Mouse (Mus musculus): ENCODE results near the gene Scn4b. TPM values are rescaled to one million over a fixed set of nuclear protein-coding genes. Genes with fewer than 3 reads are reported as not detected.

Scn4b gene
- total RNA-seq, 4 experiments from 2014 or later = 30.2 to 58.6 (median 38.0) TPM

- DNase-seq (ENCODE audit: low spot score) = no peak
Observed at GRCm38 (mm10) chr9:45125211-45125610, 13.0 kb upstream of the Scn4b start.

DNA sequence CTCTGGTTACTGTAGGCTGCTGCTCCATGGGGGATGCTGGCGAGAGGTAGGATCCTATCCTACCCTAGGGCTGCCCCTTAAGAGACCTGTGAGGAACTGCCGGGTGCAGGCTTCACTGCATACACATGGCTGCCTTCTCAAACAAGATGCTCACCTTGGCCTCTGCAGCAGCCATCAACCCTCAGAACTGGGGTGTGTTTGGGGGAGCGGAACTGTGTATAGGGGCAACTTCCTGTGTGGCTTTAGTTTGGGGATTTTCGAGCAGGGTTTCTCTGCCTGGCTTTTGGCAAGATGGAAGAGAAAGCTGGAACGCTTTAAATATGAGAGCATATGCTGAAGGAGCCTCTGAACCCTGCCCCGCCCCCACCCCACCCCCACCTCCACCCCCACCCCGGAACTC is 11.3 kb upstream of the Scn4b start:
- no peak for DNase-seq (ENCODE audit: low spot score)

GRCm38 (mm10) chr9:45130119-45130518 is 8.1 kb upstream of the Scn4b start:
- no peak for DNase-seq (ENCODE audit: low spot score)

- peak; percentile 37 for DNase-seq (ENCODE audit: low spot score)
Observed at GRCm38 (mm10) chr9:45133484-45134310, 4.5 kb upstream of the Scn4b start.

DNA sequence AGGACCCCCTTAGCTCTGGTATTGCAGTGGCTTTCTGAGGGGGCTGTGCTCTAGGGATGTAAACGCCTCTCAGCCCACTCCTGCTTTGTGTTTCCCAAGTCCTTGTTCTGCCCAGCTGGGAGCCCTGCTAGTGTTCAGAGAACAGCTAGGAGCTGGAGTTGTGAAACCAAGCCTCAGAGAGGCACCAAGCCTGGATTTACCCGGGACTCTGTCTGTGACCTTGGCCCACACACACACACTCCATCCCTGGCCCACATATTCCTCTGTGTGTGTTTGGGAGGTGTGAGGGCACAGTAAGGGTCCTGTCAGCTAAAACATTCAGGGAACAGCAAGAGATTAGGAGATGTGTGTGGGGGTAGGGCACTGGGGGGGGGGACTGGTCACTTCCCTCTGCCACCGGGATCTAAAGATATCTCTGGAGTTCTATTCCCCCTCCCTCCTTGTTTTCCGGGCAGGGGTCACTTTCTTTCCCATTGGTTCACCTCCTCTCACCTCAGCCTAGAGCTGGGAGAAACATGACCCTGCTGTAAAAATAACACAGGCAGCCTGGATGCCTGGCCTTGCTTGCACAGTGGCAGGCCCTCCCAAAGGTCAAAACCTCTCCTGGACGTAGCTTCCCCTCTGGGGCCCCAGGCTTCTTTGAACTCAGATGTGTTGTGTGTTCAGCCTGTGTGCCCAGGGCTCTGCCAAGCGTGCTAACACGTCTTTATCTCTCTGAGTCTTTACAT is 1.6 kb upstream of the Scn4b start:
- no peak for DNase-seq (ENCODE audit: low spot score)

DNA sequence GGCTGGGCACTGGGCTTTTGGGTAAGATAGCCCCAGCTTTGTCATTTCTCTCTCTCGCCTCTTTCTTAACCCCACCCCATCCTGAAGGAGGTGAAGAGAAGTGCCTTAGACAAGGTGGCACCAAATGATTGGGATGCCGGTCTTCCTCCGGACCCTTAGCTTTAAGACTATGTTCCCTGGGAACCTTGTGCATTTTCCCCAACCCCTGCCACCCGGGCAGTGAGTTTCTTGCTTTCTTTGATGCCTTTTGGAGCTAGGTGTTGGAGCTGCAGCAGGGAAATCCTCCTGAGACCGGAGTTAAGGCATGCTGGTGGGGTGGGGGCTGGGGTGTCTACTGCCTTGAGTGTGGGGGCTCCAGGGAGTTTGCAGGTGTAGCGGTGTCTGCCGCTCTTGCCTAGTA is 887 bp downstream of the Scn4b start:
- DNase-seq (ENCODE audit: low spot score) = no peak

GRCm38 (mm10) chr9:45140945-45141344 is 2.8 kb downstream of the Scn4b start:
- DNase-seq (ENCODE audit: low spot score) = no peak

GRCm38 (mm10) chr9:45142686-45143085 is 4.5 kb downstream of the Scn4b start:
- DNase-seq (ENCODE audit: low spot score) = no peak

DNA sequence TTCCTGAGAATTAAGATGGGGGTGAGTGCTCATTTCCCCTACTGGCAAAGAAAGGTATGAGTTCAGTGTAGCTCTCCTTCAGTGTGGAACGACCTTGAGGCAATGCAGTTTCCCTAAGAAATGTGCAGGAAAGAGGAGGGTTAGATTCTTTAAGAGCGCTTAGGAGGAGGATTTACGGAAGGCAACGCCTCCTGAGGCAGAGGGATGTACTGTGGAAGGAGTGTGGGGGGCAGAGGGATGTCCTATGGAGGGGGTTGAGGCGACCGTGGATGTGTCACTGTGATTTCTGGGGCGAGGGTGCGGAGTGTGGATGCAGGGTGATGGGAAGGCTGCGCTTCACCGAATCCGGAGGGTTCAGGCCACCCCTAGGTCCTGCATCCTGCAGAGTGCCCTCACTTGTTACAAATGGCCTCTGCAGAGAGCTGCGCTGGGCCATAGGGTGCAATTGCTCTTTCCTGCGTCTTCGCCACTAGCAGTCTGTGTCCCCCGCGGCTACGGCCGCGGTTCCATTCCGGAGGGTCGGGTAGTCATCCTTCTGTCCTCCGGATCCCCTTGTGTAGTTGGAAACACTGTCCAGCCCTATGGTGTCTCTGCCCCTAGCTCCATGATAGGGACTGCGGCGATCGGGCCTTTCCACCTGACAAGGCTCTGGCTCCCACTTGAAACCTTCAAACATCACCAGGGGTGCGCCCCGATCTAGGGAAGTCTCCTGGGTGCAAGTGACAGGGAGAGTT is 7.5 kb downstream of the Scn4b start:
- DNase-seq (ENCODE audit: low spot score) = no peak

GRCm38 (mm10) chr9:45146267-45146597 is 8.0 kb downstream of the Scn4b start:
- peak; percentile 63 for DNase-seq (ENCODE audit: low spot score)

DNA sequence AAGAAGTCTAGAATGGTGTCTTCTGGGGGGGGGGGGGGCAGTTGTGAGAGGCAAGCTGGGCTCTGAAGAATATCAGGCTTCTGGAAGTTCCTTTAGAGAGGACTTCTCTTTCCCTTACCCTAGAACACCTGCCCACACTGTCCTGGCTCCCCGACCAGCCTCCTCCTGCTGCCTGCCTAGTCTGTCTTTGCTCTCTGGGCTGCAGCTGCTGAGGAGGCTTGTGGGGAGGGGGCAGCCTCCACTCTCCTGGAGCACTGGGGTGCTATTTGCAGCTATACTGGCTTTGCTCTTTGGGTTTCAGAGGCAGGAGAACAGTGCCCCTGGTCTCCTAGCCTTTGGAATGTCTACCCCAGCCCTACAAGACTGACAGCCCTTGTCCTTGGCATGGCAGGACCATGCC is 12.7 kb downstream of the Scn4b start:
- no peak for DNase-seq (ENCODE audit: low spot score)

DNA sequence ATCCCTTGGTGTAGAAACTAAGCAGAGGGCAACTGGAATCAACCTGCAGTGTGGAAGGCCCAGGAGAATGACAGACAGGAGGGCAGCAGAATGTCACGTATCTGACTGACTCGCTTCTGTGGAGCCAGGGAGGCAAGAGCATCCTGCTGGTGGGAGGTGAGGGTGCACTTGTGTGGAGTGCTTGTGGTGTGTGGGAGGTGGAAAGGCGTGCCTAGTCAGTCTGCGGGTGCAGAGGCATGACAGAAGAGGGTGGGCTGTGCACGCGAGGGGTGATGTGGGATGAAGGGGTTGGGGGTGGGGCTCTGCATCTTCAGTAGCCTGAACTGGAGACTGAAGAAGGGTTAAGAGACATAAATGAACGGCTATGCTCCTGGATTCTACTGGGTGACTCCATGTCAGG is 15.2 kb downstream of the Scn4b start:
- DNase-seq (ENCODE audit: low spot score) = no peak

DNA sequence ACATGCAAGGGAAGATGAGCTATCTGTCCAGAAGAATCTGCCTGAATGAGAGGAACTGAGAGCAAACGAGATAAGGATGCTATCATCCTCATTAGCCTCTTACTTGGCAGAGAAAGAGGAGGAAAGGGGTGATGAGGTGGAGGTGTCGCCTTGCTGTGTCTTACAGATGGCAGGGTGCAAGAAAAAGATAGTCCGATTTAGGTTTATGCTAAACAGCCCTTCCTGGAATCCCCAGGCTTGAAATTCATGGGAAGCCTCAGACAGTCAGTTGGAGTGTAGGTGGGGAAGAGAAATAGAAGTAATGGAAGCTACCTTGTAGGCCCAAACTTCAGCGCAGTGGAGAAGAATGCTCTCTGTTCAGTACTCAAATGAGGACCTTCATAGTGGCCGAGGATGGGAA is 29.7 kb downstream of the Scn4b start:
- DNase-seq (ENCODE audit: low spot score) = no peak

GRCm38 (mm10) chr9:45170150-45170549 is 32.0 kb downstream of the Scn4b start:
- DNase-seq (ENCODE audit: low spot score) = no peak

GRCm38 (mm10) chr9:45171073-45171610 is 32.9 kb downstream of the Scn4b start:
- DNase-seq (ENCODE audit: low spot score) = no peak

DNA sequence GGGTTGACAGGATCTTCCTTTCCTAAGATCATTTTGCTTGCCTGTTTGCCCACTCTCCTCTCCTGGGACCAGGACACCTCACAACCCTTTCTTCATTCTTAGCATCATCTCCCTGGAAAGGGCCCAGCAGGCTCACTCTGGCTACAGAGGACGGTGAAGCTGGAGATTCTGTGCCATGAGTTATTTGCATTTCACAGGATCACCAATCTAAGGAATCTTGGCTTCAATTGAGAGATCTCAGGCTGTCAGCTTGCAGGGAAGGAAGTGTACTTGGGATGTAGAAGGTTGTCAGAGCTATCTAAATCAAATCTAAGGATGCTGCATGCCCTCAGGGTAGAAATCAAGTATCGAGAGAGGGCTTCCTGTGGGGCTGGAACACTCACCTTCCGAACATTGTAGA is 35.3 kb downstream of the Scn4b start:
- no peak for DNase-seq (ENCODE audit: low spot score)

GRCm38 (mm10) chr9:45179282-45179681 is 41.1 kb downstream of the Scn4b start:
- no peak for DNase-seq (ENCODE audit: low spot score)

DNA sequence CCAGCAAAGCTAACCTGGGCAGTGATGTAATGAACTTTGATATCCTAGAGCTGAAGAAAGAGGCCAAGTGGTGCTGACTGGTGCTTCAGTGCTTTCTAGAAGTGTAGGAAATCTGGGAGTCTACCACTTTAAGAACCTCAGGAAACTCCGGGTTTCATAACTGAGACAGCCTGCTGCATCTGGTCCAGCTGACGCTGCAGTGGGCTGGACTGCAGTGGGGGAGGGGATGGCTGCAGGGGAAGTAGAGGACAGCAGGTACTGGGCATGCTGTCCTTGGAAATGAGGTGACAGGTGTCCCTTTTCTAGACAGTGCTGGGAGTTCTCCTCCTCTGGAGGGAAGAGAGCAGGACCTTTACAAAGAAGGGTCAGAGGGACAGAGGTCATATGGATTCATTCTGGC is 43.6 kb downstream of the Scn4b start, which contains the start of gene BC049352:
TSS of gene BC049352 (plus strand) at position 238 of the 400 bp plus-strand sequence.
- peak; percentile 9 for DNase-seq (ENCODE audit: low spot score)

GRCm38 (mm10) chr9:45182521-45182920 is 44.3 kb downstream of the Scn4b start:
- no peak for DNase-seq (ENCODE audit: low spot score)

GRCm38 (mm10) chr9:45183266-45183665 is 45.1 kb downstream of the Scn4b start:
- DNase-seq (ENCODE audit: low spot score) = no peak

DNA sequence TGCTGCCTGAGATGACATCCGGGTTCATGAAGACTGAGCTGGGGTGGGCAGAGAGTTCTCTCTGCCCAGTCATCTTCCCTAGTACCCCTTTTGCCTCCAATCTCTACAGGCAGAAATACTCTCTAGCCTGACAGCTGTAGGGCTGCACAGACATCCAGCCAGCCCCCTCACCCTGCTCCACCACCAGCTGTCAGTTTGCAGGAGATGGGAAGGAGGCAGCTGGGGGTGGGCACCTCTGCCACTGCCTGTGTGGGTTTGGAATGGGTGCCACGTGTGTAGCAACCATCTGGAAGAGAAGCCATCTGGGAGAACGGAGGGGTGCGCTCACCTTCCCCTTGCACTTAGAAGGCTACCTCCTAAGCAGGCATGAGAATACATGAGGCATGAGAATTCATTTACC is 47.1 kb downstream of the Scn4b start:
- no peak for DNase-seq (ENCODE audit: low spot score)

Measured in heart, adult 8-10 months (tissue).